ENCODE assay signal across 9 mouse cellular contexts in the genomic region with DNA sequence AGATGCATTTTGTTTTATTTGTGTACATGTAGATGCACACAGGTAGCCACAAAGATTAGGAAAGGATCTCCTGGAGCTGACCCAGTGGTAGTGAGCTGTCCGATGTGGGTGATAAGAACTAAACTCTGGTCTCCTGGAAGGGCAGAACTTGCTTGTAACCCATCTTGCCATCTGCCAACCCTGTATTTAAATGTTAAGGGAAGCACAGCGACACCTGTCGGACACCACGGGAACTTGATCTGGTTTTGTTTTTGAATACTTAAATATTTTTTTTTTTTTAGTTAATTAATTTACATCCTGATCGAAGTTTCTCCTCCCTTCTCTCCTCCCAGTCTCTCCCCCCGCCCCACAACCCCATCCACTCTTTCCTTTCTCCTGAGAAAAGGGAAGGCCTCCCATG. TPM values are rescaled to one million over a fixed set of nuclear protein-coding genes. Genes with fewer than 3 reads are reported as not detected.
DNase-seq lines count a peak whose midpoint lies in the region; ATAC-seq and TF ChIP-seq lines count a peak whose summit lies in the region.
"Had no signal": no experiment of that assay in that cellular context is flagged by ENCODE, and none has a peak within 500 bp of the region (broad histone marks: within the 10 kb centered on the region; RNA-seq: fewer than 3 reads in every experiment).

No protein-coding gene starts in this region.

- in situ Hi-C loops in CH12.LX (cut with MboI; ENCODE audit: low pct_ligation_motif_present, low pct_unique_long_range_greater_than_20kb, low sequenced_read_pairs), result loop anchor here (5.0 kb wide), 1 partner anchor 42 kb away; no protein-coding TSS in a partner anchor

- no peak overlapping the region for H3K4me3 ChIP-seq in heart, adult 2 months
- H3K4me3 ChIP-seq in heart, embryonic 11.5 days (ENCODE audit: low read depth, low read length), result no peak overlapping the region
- no peak overlapping the region for H3K4me3 ChIP-seq in CH12.LX (replicated peaks in 1 of 3; ENCODE audit: low read depth in 2 of 3, low read length in 2 of 3, poor library complexity in 1 of 3)
- H3K4me3 ChIP-seq: limb, embryonic 15.5 days had no signal

- dilution Hi-C loops in CH12.LX (cut with MboI; ENCODE audit: extremely low pct_ligation_motif_present, extremely low pct_unique_long_range_greater_than_20kb, low sequenced_read_pairs), result no loop called here

- TF ChIP-seq POLR2A in heart, adult 2 months (IDR thresholded peaks at IDR 0.05; ENCODE audit: insufficient read depth, low read depth, low read length), result no peak
- no peak for TF ChIP-seq POLR2A in CH12.LX (IDR thresholded peaks at IDR 0.05; ENCODE audit: low read depth, low read length)

- H3K9ac ChIP-seq in heart, adult 2 months (ENCODE audit: low read depth, low read length), result no peak overlapping the region
- no peak overlapping the region for H3K9ac ChIP-seq in heart, embryonic 11.5 days (ENCODE audit: low read depth, low read length)
- H3K9ac ChIP-seq in CH12.LX (ENCODE audit: insufficient read depth, low read depth), result no peak overlapping the region
- H3K9ac ChIP-seq: limb, embryonic 15.5 days had no signal

- no peak overlapping the region for H3K27ac ChIP-seq in heart, adult 2 months
- no peak overlapping the region for H3K27ac ChIP-seq in heart, embryonic 11.5 days (ENCODE audit: low read depth, low read length)
- H3K27ac ChIP-seq in CH12.LX (ENCODE audit: insufficient read depth, low read depth), result no peak overlapping the region
- H3K27ac ChIP-seq: limb, embryonic 15.5 days had no signal

- 1% methylated on average over 6 of the region's 6 CpGs for WGBS in heart, adult 2 months
- 8% methylated on average over 6 of the region's 6 CpGs for WGBS in heart, embryonic 11.5 days (ENCODE audit: insufficient replicate concordance)

- H3K36me3 ChIP-seq in heart, adult 2 months (ENCODE audit: control insufficient read depth, insufficient read depth, low read length), result no peaks in the 10 kb centered on the region
- 0 out of 2 replicates have a peak, but pooled peaks cover under 1% of the 10 kb centered on the region for H3K36me3 ChIP-seq in heart, embryonic 11.5 days (ENCODE audit: control insufficient read depth, insufficient read depth, low read length)
- no peaks in the 10 kb centered on the region for H3K36me3 ChIP-seq in CH12.LX (replicated peaks in 1 of 2; ENCODE audit: control insufficient read depth in 1 of 2, insufficient read depth in 1 of 2, low read length in 1 of 2)
- no peaks in the 10 kb centered on the region for H3K36me3 ChIP-seq in splenic B cell, adult 2 months (ENCODE audit: control insufficient read depth, insufficient read depth, low read length, poor library complexity, severe bottlenecking)
- H3K36me3 ChIP-seq: limb, embryonic 15.5 days had no signal

- ATAC-seq in heart, embryonic 11.5 days (replicated peaks; ENCODE audit: insufficient number of reproducible peaks, low FRiP score, low TSS enrichment), result no peak
- peak; percentile 70 for ATAC-seq in megakaryocyte, adult 5-6 weeks (ENCODE audit: poor library complexity, severe bottlenecking)

- no peaks in the 10 kb centered on the region for H3K79me2 ChIP-seq in heart, adult 2 months (replicated peaks; ENCODE audit: control insufficient read depth, insufficient read depth, low read length)
- no peaks in the 10 kb centered on the region for H3K79me2 ChIP-seq in CH12.LX (replicated peaks; ENCODE audit: control insufficient read depth, extremely low read depth, insufficient read depth, poor library complexity, severe bottlenecking)

- H3K9me3 ChIP-seq in heart, embryonic 11.5 days (replicated peaks; ENCODE audit: control insufficient read depth, low read length), result no peaks in the 10 kb centered on the region
- H3K9me3 ChIP-seq in CH12.LX (replicated peaks; ENCODE audit: low read length), result peaks cover 3% of the 10 kb centered on the region
- H3K9me3 ChIP-seq: limb, embryonic 15.5 days had no signal

- peaks cover 2% of the 10 kb centered on the region; the same call in 1 of the 2 replicates for H3K4me1 ChIP-seq in heart, adult 2 months (ENCODE audit: control insufficient read depth, insufficient read depth, low read length)
- H3K4me1 ChIP-seq in heart, embryonic 11.5 days (ENCODE audit: control insufficient read depth, insufficient read depth, low read length), result peaks cover 3% of the 10 kb centered on the region; the same call in 1 of the 2 replicates
- H3K4me1 ChIP-seq in CH12.LX (ENCODE audit: control insufficient read depth in 1 of 2, insufficient read depth in 2 of 2), result peaks cover 0 to 6% of the 10 kb centered on the region in 2 experiments; a peak in 1 of 4 replicates
- H3K4me1 ChIP-seq: limb, embryonic 15.5 days had no signal

- peak; percentile 89 for TF ChIP-seq CTCF in heart, adult 2 months (IDR thresholded peaks at IDR 0.05)
- TF ChIP-seq CTCF in CH12.LX (conservative IDR thresholded peaks at IDR 0.05 in 1 of 2, IDR thresholded peaks at IDR 0.05 in 1 of 2; ENCODE audit: low read depth in 2 of 2, low read length in 2 of 2), result peak; percentile 82

- no peak for TF ChIP-seq EP300 in heart, adult 2 months (IDR thresholded peaks at IDR 0.05; ENCODE audit: insufficient read depth, low read depth, low read length)
- no peak for TF ChIP-seq EP300 in CH12.LX (IDR thresholded peaks at IDR 0.05; ENCODE audit: low read length)

- peak; percentile 58 for TF ChIP-seq RAD21 in CH12.LX (IDR thresholded peaks at IDR 0.05; ENCODE audit: low read depth, low read length)

- intact Hi-C loops in heart, adult 2 months (cut with DNase I), result loop anchor here (1.0 to 2.0 kb wide), 2 partner anchors 17 to 49 kb away; a partner anchor contains a TSS

- DNase-seq in heart, adult 2 months, result peak; percentile 57 to 71
- peak; percentile 71 for DNase-seq in CH12.LX (ENCODE audit: extremely low read depth)
- DNase-seq in c-Kit-positive CD71-negative TER-119-negative erythroid progenitor cells, embryonic 14.5 days (ENCODE audit: low read depth), result peak; percentile 62
- DNase-seq in gastrocnemius, adult 18-20 months (ENCODE audit: low spot score), result peak; percentile 68
- peak; percentile 72 for DNase-seq in layer of hippocampus, adult 11-12 months (ENCODE audit: low spot score)
- peak; percentile 89 for DNase-seq in splenic B cell, adult 2 months (ENCODE audit: low read depth, low spot score)

- no peak overlapping the region for H3K4me2 ChIP-seq in heart, embryonic 11.5 days
- no peak overlapping the region for H3K4me2 ChIP-seq in CH12.LX (ENCODE audit: insufficient read depth, low read depth, poor library complexity, severe bottlenecking)
- H3K4me2 ChIP-seq: limb, embryonic 15.5 days had no signal

- no peaks in the 10 kb centered on the region for H3K27me3 ChIP-seq in heart, adult 2 months (ENCODE audit: control insufficient read depth, insufficient read depth, low read length)
- no peaks in the 10 kb centered on the region for H3K27me3 ChIP-seq in heart, embryonic 11.5 days (ENCODE audit: control insufficient read depth, insufficient read depth, low read length)
- H3K27me3 ChIP-seq in CH12.LX (replicated peaks), result no peaks in the 10 kb centered on the region
- H3K27me3 ChIP-seq in splenic B cell, adult 2 months (ENCODE audit: control insufficient read depth, insufficient read depth, low read length, poor library complexity, severe bottlenecking), result no peaks in the 10 kb centered on the region
- H3K27me3 ChIP-seq: limb, embryonic 15.5 days had no signal

TF ChIP-seq in CH12.LX, 34 proteins besides CTCF, POLR2A, EP300 and RAD21:
- TF ChIP-seq MAFK (IDR thresholded peaks at IDR 0.05; ENCODE audit: insufficient replicate concordance, low read length) (no peak), JUND (conservative IDR thresholded peaks at IDR 0.05; ENCODE audit: low read depth, low read length) (peak; percentile 44), TCF12 (IDR thresholded peaks at IDR 0.05; ENCODE audit: low read depth, low read length) (no peak), JUN (IDR thresholded peaks at IDR 0.05; ENCODE audit: insufficient read depth, low read depth, low read length) (no peak), NELFE (IDR thresholded peaks at IDR 0.05; ENCODE audit: low read depth, low read length) (no peak), USF1 (IDR thresholded peaks at IDR 0.05; ENCODE audit: low read depth, low read length) (no peak), ZNF384 (IDR thresholded peaks at IDR 0.05; ENCODE audit: low read depth, low read length) (peak; percentile 88), NRF1 (IDR thresholded peaks at IDR 0.05; ENCODE audit: low read depth, low read length) (no peak), SMC3 (IDR thresholded peaks at IDR 0.05; ENCODE audit: low read depth, low read length) (peak; percentile 75), E2F4 (IDR thresholded peaks at IDR 0.05; ENCODE audit: insufficient replicate concordance, low read depth, low read length) (no peak), HCFC1 (IDR thresholded peaks at IDR 0.05; ENCODE audit: low read depth, low read length) (no peak), MEF2A (IDR thresholded peaks at IDR 0.05; ENCODE audit: borderline replicate concordance, low read depth, low read length) (no peak), MAX (IDR thresholded peaks at IDR 0.05; ENCODE audit: low read length) (no peak)

RNA-seq across cellular contexts. Expression of a gene that starts 17.0 kb away (rescaled TPM):
- 100 to 1,000 TPM; 333 to 392 TPM for total RNA-seq in heart, adult 2 months (2021)
- polyA plus RNA-seq in heart, adult 2 months (2012; rRNA removed), result 156 and 340 TPM in 2 replicates
- polyA plus RNA-seq in heart, embryonic 11.5 days (2014; fragmentation: Nextera tagmentation; extraction: Ambion mirVana), result 421 and 474 TPM in 2 replicates
- 6.1 and 7.1 TPM in 2 replicates for total RNA-seq in CH12.LX (2012; rRNA removed)
- total RNA-seq in CH12.LX (2014; rRNA removed), result 24.2 and 25.2 TPM in 2 replicates
- polyA plus RNA-seq in CH12.LX (2012; ENCODE audit: insufficient read length, low read depth), result 13.8 and 16.1 TPM in 2 replicates
- total RNA-seq in gastrocnemius, adult 18-20 months (2021), result 100 to 1,000 TPM; 462 to 524 TPM
- total RNA-seq in megakaryocyte, adult 5-6 weeks (2015), result 22.4 and 27.3 TPM in 2 replicates
- 16.3 and 21.4 TPM in 2 replicates for total RNA-seq in megakaryocyte, adult 5-6 weeks (2017)

Comparison
In these comparisons a context has a peak if more than half of its experiments do, and no peak if none do; other contexts are left out.
1. RNA of a gene that starts 17.0 kb away (total RNA-seq): 462 to 524 TPM in gastrocnemius, adult 18-20 months and 333 to 392 TPM in heart, adult 2 months; 16.3 to 27.3 TPM in megakaryocyte, adult 5-6 weeks and 6.1 to 25.2 TPM in CH12.LX; every median in the first group is over 10 times any median in the second.
2. Peak in every context shown above with its lines, with median percentiles within 50 percentile points of each other: DNase-seq.